Mouse (Mus musculus) urinary bladder, postnatal 10 days (tissue): ENCODE results near the gene Commd1.

Experiments
- DNase-seq: peaks from one replicate; pipeline ENCODE4 v3.0.0; 2022; ENCODE audit warnings: low spot score

Gene Commd1

DNA sequence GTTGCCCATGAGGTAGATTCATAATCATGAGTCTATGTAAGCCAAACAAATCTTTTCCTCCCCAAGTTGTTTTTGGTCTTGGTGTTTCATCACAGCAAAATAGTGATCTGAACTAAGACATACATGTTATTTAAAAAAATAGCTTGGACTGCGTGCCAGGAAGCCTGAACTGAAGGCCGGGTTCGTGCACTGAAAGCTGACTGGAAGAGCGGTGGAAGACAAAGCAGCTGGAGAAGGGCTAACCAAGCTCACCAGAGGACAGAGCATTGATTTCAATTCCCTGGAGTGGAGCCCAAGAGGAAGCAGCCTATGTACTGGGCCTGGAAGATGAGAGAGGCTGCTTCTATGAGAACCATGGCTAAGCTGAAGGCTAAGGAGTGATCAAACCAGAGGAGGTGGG is 95.2 kb downstream of the Commd1 start:
- no peak for DNase-seq

DNA sequence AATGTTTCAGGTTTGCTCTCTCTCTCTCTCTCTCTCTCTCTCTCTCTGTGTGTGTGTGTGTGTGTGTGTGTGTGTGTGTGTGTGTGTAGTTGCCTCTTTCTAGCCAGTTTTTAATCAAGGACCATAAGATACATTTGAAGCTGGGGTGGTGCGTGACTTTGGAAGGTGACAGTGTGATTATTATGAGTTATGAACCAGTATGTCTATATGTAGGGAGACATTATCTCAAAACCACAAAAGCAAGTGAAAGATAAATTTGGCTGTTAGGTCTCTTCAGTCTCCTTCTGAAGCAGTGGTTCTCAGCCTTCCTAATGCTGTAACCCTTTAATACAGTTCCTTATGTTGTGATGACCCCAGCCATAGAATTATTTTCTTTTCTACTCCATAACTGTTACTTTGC is 96.8 kb downstream of the Commd1 start:
- DNase-seq: no peak

DNA sequence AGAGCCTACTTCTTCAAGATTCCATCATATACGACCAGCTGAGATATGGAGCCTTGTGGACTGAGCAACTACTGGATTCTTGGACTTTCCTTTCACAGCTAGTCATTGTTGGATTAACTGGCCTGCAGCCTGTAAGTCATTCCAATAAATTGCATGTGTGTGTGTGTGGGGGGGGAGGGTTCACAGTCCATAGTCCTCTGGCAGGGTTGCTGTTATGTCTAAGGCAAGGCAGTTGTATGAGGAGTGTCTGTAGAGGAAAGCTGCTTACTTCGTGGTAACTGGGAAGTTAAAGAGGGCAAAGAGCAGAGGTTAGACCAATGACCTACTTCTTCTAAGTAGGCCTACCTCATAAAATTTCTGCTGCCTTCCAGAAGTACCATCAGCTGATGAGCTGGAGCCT is 98.5 kb downstream of the Commd1 start:
- no peak for DNase-seq

DNA sequence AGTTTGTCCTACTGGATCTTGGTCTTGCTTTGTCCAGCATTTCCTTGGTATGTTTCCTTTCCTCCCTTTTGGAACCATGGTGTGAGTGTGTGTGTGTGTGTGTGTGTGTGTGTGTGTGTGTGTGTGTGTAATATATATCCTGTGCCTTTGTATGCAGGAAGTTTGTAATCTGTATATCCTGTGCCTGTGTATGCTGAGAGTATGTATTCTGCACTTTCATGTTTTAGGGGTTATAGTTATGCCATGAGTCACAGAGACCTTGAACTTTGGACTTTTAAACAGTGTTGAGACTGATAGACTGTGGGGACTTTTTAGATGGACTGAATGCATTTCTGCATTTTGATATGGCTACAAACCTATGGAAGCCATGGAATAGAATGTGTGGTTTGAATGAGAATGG is 99.3 kb downstream of the Commd1 start:
- no peak for DNase-seq

DNA sequence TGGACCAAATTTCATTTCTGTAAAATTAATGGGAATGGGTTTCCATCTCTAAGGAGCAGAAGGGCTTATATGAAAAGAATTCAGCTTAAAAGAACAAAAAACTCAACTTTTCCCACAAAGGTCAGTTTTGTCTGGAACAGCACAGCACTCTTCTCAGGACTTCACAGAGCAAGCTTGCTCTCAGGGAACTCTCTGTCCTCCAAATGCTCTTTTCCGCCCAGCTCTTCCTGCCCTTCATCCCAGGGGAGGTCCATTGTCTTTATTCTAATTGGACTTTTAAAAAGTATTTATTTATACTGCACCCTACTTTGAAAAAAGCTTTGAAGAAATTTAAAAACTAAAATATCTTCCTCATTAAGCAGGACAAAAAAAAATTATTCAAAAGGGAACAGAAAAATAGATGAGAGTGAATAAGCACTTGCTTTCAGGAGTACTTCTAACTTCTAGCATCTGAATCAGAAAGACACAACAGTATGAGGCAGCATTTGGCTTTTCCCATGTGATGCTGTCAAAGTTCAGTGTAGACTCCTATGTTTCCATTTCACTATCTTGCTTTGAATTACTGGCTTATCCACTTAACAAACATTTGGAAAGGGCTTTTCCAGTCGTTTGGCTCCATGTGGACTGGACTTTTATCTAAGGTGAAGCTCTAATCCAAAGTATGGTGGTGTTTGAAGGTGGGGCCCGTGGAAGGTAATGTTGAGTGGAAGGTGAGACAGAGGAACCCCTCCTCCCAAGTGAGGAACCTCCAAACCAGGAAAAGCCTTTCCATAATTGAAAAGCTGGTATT is 101.6 kb downstream of the Commd1 start:
- no peak for DNase-seq

DNA sequence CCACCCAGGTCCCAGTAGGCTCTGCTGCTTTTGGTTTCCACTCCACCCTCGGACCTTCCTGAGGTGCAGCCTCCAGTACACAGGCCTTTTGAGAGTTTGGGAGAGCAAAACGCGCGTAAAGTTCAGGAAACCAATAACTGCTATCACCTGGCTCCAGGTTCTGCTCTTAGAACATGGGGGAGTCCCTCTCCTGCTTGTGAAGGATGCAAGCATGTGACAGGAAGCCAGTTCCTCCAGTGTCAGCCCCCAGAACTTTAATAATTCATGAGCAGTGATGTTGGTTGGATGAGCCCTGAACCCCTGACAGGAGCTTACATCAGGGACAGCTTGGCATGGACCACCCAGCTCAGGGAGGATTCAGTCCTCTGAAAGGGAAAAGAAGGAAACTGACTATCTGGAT is 102.5 kb downstream of the Commd1 start:
- no peak for DNase-seq

DNA sequence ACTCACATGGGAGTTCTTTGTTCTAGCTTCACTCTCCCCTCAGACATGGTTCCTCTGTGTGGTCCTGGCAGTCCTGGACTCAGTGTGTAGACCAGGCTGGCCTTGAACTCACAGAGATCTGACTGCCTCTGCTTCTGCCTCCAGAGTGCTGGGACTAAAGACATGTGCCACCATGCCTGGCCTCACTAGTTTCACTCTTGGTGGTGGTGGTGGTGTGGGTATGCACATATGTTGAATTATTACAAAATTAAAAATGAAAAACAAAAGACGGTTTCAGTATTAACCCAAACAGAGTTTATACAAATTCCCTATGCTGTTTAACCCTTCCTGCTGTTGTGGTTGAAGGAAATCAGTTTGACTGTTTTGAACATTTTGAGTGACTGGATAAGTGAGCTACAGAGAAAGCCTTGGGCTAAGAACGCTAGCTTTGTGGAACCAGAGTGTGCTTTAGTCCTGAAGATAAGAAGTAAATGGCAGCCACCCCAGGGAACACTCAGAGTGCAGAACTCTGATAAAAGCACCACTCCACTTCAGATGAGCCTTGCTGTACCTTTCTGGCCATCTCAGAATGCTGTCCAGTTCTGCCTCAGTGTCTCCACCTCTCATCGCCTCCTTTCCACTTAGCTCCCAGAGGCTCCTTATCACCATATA is 105.4 kb downstream of the Commd1 start:
- DNase-seq: no peak

DNA sequence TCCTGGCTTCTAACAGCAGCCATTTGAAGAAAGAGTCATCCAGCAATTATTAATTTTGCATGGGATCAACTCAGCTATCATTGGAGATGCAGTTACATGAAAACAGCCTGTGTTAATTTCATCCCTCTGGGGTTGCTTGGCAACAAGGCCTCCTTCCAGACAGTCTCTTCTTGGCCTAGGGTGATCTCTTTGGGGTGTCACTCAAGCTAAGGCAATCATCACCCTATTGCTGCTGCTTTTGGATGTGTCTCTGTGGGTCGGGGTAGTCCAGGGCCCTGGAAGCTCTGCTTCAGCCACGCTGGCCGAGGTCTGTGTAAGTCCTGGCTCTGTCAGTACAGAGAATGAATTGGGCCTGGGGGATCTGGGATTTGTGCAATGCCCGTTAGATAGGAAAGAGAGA is 106.9 kb downstream of the Commd1 start:
- no peak for DNase-seq

DNA sequence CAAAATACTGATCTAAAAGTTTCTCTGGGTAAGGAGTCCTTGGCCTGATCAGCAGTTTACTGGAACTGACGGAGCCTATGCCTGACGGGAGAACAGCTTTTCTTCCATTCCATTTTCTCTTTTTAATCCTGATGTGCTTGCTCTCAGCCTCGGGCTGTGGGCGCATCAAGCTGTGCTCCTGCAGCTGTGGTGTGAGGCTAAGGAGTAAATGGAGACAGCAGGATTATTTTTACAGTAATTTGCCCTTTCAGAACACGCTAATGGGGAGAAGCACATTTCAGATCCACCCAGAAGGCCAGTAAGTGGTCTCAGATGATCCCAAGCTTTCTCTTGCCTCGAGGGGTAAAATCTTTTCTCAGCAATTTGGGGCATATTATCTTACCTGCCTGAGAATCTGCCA is 107.4 kb downstream of the Commd1 start:
- DNase-seq: no peak

DNA sequence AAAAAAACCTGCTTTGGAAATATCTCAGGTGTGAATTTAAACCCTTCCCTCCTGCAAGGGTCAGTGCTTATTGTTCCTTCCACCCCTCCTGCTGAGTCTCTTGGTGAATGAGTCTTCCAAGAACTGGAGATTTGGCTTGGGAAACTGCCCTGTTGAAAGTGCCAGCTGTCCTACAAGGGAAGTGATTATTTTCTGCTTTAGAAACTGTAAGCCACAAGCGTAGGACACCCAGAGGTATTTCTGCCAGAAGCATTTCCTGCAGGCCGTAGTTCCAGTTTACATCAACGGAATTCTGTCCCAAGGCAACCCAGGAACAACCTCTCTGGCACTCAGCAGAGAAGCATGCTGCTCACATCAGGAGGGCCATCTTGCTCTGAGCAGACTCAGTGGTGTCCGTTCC is 108.8 kb downstream of the Commd1 start:
- no peak for DNase-seq

DNA sequence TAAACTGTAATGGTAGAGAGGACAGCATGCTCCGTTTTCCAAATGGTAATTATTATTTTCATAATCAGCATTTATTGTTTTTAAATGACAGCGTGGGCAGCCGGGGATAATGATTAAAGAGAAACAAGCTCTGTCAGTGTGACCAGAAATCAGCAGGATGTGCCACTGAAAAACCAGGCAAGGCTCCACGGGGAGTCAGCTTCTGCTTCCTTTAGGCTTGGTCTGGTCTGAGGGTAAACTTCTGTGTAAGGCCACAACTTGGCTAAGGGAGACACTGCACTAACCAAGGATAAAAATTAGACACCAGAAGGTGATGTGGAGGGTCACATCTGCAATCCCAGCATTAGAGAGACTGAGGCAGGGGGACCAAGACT is 109.9 kb downstream of the Commd1 start:
- no peak for DNase-seq

DNA sequence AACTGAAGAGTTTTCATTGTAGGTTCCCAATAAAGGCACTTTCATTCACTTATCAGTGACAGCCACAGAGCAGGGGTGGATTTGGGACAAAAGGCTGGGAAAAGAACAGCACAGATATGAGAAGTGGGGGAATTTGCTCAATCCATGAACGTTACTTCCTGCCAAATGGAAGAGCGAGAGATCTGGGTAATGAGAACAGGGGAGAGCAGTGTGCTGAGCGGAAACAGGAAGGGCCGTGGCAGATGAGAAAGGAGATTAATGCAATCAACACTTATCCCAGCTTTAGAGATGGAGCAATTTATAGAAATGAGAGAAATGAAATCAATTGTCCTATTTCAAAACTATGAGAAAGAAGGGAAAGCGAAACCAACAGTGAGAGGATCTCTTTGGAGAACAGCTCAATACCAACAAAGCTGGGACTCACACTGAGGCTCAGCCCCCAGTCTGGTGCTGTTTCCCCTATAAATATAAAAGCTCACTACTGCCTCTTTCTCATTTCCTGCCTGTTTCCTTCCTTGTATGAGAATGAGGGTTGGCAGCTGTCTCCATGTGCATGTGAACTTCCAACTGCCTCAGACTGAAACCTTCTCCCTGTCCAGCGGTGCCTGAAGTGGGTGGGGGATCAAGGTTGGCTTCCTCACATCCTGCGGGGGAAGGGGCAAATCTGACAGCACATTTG is 110.4 kb downstream of the Commd1 start:
- no peak for DNase-seq

DNA sequence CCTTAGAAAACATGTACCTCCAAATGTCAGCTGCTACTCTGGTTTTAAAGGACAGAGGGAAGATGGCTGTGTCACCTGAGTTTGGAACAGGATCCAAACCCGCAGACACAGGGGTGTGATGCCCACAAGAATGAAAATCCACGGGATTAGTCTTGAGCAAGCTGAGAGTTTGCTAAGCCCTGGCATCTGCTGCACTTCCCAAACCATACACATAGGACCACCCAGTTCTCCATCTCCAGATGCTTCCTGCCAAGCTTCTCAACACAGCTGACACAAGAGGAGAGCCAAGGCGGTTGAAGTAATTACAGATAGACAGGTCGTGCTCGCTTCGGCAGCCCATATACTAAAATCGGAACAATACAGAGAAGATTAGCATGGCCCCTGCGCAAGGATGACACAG is 113.6 kb downstream of the Commd1 start:
- no peak for DNase-seq

DNA sequence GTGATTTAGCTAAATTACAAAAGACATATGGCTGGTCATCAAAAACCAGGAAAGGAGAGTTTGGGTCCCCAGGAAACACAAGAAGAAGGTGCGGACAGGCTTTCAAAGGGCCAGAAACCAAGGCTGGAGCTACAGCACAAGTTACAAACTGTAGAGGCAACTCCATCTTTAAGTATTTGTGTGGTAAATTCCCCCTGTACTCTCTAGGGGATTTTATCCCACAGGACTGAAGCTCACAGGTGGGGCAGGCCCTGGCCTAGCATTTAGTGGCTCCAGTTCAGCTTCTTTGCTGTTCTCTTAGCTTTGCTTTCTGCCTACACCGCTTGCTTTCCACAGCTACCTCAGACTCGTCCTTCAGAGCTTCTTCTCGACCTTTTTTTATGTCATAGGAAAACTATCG is 114.5 kb downstream of the Commd1 start:
- no peak for DNase-seq

DNA sequence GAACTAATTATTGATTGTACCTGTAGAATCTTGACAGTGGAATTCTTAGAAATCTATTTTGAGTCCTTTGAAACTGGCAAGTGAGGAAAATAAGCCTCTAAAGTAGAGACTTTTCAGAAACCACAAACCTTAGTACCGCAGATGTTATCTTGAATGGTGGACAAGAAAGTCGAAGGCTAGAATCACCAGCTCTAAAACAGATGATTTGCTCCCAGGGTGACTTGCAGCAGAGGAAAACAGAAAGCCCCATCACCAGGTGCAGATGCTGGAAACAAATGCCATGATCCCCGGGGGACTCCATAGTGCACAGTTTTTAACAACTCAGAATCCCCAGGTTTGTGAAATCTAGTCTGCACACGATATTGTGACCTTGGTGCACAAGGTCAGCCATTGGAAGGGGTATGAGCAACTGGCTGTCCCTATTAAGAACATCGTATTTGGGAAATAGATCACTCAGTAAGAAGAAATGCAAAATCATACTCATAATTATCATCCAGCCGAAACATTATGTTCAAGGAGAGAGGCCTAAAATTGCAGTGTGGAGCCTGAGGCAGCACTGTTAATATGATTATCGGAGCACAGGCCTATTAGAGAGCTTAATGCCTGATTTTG is 116.4 kb downstream of the Commd1 start:
- DNase-seq: no peak

DNA sequence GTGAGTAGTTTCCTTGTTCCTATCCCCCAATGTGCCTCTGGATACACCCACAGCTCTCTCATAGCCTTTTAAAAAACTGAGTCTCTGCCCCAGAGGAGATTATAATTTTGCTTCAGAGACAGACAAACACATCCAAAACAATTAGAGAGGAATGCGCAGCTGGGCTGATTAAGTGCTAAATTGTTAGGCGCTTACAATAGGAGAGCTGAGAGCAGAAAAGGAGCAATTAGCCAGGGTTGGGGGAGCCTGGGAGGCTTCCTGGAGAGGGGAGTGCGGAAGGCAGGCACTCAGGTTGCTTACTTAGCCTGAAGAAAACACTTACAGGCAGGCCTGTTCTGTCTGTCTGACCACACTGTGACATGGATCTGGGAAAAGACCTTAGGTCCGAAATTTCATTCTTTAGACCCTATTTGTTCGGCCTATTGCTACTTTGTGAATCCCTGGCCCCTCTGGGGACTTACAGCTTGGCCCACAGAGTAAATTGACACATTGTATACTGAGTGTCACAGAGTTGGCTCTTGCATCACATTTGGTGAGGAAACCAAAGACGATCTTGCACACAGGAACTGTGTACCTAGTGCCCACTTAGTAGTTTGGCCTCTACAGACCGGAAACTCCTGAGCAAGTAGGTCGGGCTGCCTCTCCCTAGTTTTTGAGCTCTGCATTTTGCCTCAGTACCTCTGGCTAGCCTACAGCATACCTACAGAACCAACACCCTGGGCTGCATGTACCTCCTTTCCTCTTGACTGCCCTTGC is 117.7 kb downstream of the Commd1 start:
- DNase-seq: no peak

DNA sequence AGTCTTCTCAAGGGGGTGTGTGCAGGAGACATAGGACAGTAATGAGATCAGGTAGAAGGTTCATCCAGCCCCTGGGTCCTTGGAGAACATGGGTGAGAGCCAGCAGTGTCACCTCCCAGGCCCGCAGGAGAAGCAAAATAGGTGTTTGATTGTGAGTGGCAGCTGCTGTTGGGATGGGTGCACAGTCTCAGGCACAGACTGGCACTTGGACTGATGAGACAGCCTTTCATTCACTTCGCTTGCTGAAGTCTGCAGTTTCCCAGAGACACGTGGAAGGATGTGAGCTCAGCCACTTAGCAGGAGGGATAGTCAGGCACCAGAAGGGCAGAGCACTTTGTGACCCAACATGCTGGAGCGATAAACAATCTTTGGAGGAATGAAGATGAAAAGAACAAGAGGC is 118.6 kb downstream of the Commd1 start:
- no peak for DNase-seq

DNA sequence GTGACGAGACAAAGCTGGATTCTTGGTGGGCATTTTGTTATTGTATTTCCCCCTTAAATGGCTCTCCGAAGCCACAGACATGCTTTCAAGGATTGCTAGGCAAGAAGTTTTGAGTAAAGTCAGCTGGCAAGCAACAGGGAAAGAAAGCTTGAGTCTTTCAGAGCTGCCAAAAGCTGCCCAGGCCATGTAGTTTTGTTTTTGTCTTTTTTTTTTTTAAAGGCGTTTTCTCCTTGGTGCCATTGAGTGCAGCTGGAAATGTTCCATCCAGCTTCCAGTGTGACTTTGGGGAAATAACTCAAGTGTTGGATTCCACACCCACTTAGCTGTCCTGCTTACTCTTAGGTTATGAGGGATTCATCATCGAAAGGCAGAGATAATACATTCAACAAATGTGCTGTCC is 120.9 kb downstream of the Commd1 start:
- DNase-seq: no peak

DNA sequence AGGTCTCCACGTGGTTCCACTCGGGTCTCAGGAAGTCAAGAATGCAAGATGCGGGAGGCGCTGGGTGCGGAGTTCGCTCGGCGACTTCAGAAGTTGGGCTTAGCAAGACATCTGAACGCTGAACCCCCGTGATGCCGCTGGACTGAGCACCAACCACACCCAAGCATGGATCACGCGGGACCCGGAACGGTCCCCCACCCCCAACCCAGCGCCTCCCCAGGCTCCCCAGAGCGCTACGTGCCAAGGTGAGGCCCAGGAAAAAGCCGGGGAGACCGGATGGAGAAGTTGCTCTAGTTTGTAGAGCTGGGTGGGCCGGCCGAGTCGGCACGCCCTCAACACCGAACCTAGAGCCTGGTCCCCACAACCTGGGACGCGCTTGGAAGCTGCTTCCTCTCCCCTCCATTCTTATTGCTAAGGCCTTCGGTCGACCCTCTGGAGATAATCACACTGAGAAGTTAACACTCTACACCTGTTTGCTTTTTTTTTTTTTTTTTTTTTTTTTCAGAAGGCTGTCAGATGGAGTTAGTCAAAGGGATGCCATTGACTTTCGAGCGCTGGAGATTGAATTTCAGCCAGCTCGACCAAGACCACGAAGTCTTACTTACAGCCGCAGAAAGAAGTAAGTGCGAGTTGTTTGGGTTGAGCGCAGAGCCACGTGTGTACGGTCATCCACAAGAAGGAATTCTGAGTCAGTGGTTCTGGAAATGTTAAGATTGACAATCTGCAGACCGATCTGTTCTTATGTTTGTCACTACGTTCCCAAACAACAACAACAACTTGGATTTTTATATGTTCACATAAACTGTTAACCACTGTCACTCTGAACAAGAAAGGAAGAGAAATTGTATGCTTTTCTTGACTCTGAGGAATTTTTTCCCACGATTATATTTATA is 121.6 kb downstream of the Commd1 start, which contains the start of gene B3gnt2:
B3gnt2 (minus strand) TSS at position 627 of the 893 bp plus-strand sequence.
- no peak for DNase-seq

DNA sequence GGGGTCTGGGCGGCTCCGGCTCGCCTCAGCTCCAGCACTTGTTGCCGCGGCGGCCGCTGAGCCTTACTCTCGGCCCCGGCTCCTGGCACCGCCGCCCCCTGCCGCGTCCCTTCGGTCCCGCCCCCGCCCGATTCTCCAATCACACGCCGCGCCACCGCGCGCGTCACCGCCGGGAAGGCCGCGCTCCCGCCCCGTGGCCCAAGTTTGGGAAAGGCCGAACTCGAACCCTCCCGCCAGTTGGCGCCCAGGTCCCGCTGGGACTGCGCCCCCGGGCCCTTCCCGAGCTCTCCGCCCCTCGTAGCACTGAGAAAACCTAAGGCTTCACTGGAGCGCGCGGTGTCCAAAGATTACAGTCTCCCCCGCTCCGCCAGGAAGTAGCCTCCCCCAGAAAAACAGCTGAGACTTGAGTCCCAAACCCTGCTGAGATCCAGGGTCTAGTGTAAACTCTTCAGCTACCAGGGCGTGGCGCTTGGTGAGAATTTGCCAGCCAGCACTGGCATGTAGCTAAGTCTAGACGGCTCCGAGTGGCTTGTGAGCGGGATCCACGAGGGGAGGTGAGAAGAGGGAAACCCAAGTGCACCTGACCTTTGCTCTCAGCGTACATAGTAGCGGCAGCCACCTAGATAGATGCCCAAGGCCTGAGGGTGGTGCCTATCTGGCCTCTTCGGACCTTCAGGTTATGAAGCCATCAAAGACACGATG is 122.4 kb downstream of the Commd1 start:
- DNase-seq: peak; percentile 68

DNA sequence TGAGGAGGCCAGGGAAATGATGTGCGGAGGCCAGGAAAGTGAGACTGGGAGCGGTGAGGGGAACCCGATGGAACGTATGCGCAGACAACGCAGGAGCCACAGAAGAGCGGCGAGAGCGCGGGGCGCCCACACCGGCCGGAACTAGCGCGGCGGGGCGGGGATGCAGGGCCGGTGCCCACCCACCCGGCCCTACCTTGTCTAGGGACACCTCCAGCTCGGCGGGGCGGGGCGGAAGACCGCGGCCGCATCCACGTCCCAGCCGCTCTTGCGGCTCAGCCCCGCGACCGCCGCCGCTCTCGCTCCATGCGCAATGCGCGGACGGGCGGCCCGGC is 122.9 kb downstream of the Commd1 start:
- no peak for DNase-seq
